Mouse (Mus musculus): ENCODE measurements at regions not wholly inside any gene's neighbourhood (a gene's known extent, or its start where the extent isn't known, plus 50 kb on each side); places are given as distances from the start of the nearest gene placed in this dataset.

DNA sequence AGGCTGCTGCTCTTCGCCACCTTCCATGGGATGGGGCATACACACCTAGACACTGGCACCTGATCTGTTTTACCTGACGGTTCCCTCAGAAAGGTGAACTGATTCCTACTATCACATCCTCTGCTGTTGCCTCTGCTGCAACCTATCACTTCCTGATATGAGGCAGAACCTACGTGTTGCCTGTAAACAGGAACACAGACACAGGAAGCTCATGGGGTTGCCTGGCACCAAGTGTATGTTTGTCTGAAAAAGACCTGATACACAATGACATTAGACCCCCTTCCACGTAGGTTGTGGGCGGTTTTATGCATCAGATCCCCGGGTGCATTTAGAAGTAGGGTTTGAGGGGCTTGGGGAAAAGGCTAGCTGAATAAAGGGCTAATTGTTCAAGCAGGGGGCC lies 190.0 kb upstream of the Eef2kmt start:
- H3K9me3 ChIP-seq (ENCODE audit: control insufficient read depth, low read length): no peaks in the 10 kb centered on the region
- 67% methylated on average over 6 of the region's 6 CpGs for WGBS
- TF ChIP-seq CTCF (IDR thresholded peaks at IDR 0.05; ENCODE audit: low read depth) (no peak), EP300 (optimal IDR thresholded peaks at IDR 0.05) (no peak)

GRCm38 (mm10) chr16:5444785-5445184 lies 189.0 kb upstream of the Eef2kmt start:
- no peak overlapping the region for H3K27ac ChIP-seq (replicated peaks)
- no peaks in the 10 kb centered on the region for H3K36me3 ChIP-seq (ENCODE audit: control insufficient read depth, insufficient read depth, low read length)
- no peak overlapping the region for H3K4me3 ChIP-seq (ENCODE audit: low read depth, low read length)
- no peaks in the 10 kb centered on the region for H3K27me3 ChIP-seq (ENCODE audit: control insufficient read depth, insufficient read depth, low read length)
- no peaks in the 10 kb centered on the region for H3K9me3 ChIP-seq (ENCODE audit: control insufficient read depth, low read length)
- no peak for TF ChIP-seq EP300 (optimal IDR thresholded peaks at IDR 0.05)
- no peak for TF ChIP-seq CTCF (IDR thresholded peaks at IDR 0.05; ENCODE audit: low read depth)
- no peak overlapping the region for H3K9ac ChIP-seq (ENCODE audit: low read length)
- H3K4me2 ChIP-seq (replicated peaks; ENCODE audit: low read depth): no peak overlapping the region
- ATAC-seq (ENCODE audit: low FRiP score, low TSS enrichment) (no peak), DNase-seq (ENCODE audit: low spot score) (no peak)
- no peaks in the 10 kb centered on the region for H3K4me1 ChIP-seq (replicated peaks; ENCODE audit: control insufficient read depth, insufficient read depth)
- WGBS: 65% methylated on average over 2 of the region's 2 CpGs

More for the DNA sequence above, 190.0 kb upstream of the Eef2kmt start:
- Histone ChIP-seq H3K27me3 (ENCODE audit: control insufficient read depth, insufficient read depth, low read length) (no peaks in the 10 kb centered on the region), H3K4me3 (ENCODE audit: low read depth, low read length) (no peak overlapping the region), H3K4me2 (replicated peaks; ENCODE audit: low read depth) (no peak overlapping the region), H3K27ac (replicated peaks) (no peak overlapping the region), H3K9ac (ENCODE audit: low read length) (no peak overlapping the region), H3K36me3 (ENCODE audit: control insufficient read depth, insufficient read depth, low read length) (no peaks in the 10 kb centered on the region), H3K4me1 (replicated peaks; ENCODE audit: control insufficient read depth, insufficient read depth) (no peaks in the 10 kb centered on the region)
- DNase-seq (ENCODE audit: low spot score): no peak
- no peak for ATAC-seq (ENCODE audit: low FRiP score, low TSS enrichment)

DNA sequence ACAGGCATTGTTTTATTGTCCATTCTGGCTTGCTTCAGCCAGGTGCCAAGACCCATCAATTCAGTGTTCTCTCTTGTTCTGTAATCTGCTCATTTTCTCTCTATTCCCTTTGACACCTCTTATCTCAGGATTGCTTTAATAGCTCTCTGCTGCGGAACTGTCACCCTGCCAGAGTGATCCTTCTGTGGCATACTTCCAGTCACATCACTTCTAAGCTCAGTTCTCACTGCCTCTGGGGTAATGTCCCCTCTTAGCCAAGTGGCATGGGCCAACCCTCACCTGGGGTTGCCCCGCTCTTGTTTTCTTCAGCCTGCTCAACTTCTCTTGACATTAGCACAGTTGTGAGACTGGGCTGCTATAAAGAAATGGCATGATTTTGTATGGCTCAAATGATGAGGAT lies 183.9 kb upstream of the Eef2kmt start:
- Histone ChIP-seq H3K4me1 (replicated peaks; ENCODE audit: control insufficient read depth, insufficient read depth) (no peaks in the 10 kb centered on the region), H3K9ac (ENCODE audit: low read length) (no peak overlapping the region), H3K4me2 (replicated peaks; ENCODE audit: low read depth) (no peak overlapping the region), H3K9me3 (ENCODE audit: control insufficient read depth, low read length) (no peaks in the 10 kb centered on the region), H3K4me3 (ENCODE audit: low read depth, low read length) (no peak overlapping the region), H3K36me3 (ENCODE audit: control insufficient read depth, insufficient read depth, low read length) (no peaks in the 10 kb centered on the region), H3K27ac (replicated peaks) (no peak overlapping the region), H3K27me3 (ENCODE audit: control insufficient read depth, insufficient read depth, low read length) (no peaks in the 10 kb centered on the region)
- DNase-seq (ENCODE audit: low spot score): no peak
- WGBS: 71% methylated on average over 2 of the region's 2 CpGs
- no peak for ATAC-seq (ENCODE audit: low FRiP score, low TSS enrichment)
- TF ChIP-seq EP300 (optimal IDR thresholded peaks at IDR 0.05) (no peak), CTCF (IDR thresholded peaks at IDR 0.05; ENCODE audit: low read depth) (no peak)

DNA sequence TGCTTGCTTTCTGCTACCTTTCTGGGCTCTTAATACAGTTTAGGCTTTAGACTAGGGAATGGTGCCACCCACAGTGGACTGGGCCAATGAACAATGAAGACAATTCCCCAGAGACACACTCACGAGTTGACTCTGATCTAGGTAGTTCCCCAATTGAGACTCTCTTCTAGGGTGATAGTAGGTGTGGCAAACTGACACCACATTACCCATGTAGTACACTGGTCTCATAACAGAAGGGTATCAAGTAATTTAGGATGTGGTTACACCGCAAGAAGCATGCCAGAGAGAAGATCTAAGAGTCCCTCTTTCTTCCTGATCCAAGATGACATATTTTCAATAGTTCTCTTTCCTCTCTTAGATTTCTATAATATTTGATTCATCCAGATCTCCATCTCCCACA lies 182.6 kb upstream of the Eef2kmt start:
- Histone ChIP-seq H3K4me3 (ENCODE audit: low read depth, low read length) (no peak overlapping the region), H3K4me1 (replicated peaks; ENCODE audit: control insufficient read depth, insufficient read depth) (no peaks in the 10 kb centered on the region), H3K36me3 (ENCODE audit: control insufficient read depth, insufficient read depth, low read length) (no peaks in the 10 kb centered on the region), H3K27ac (replicated peaks) (no peak overlapping the region), H3K4me2 (replicated peaks; ENCODE audit: low read depth) (no peak overlapping the region), H3K9me3 (ENCODE audit: control insufficient read depth, low read length) (no peaks in the 10 kb centered on the region), H3K27me3 (ENCODE audit: control insufficient read depth, insufficient read depth, low read length) (no peaks in the 10 kb centered on the region), H3K9ac (ENCODE audit: low read length) (no peak overlapping the region)
- TF ChIP-seq CTCF (IDR thresholded peaks at IDR 0.05; ENCODE audit: low read depth) (no peak), EP300 (optimal IDR thresholded peaks at IDR 0.05) (no peak)
- ATAC-seq (ENCODE audit: low FRiP score, low TSS enrichment) (no peak), DNase-seq (ENCODE audit: low spot score) (no peak)
- 91% methylated on average over 2 of the region's 2 CpGs for WGBS

DNA sequence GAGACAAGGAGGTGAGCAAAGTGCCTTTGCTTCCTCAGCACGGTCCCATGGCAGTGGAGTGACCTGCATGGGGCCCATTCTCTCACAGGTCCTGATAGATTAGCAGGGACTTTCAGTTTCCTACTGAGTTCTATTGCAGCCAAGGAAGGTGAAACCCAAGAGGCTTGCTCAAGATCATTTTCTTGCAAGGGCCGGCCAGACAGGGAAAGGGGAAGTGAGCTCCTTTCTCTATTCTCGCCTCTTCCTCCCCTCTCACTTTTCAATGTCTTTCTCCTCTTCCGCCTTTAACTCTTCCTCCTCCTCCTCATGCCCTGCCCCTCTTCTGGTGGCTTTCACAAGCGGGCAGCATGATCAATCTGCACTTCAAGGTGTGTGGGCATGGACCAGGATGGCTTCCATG lies 175.9 kb upstream of the Eef2kmt start:
- DNase-seq (ENCODE audit: low spot score) (no peak), ATAC-seq (ENCODE audit: low FRiP score, low TSS enrichment) (no peak)
- no peak overlapping the region for H3K9ac ChIP-seq (ENCODE audit: low read length)
- no peak overlapping the region for H3K4me3 ChIP-seq (ENCODE audit: low read depth, low read length)
- H3K9me3 ChIP-seq (ENCODE audit: control insufficient read depth, low read length): no peaks in the 10 kb centered on the region
- H3K36me3 ChIP-seq (ENCODE audit: control insufficient read depth, insufficient read depth, low read length): no peaks in the 10 kb centered on the region
- 64% methylated on average over 5 of the region's 5 CpGs for WGBS
- no peaks in the 10 kb centered on the region for H3K27me3 ChIP-seq (ENCODE audit: control insufficient read depth, insufficient read depth, low read length)
- TF ChIP-seq CTCF (IDR thresholded peaks at IDR 0.05; ENCODE audit: low read depth) (no peak), EP300 (optimal IDR thresholded peaks at IDR 0.05) (no peak)
- no peak overlapping the region for H3K4me2 ChIP-seq (replicated peaks; ENCODE audit: low read depth)
- H3K4me1 ChIP-seq (replicated peaks; ENCODE audit: control insufficient read depth, insufficient read depth): no peaks in the 10 kb centered on the region
- no peak overlapping the region for H3K27ac ChIP-seq (replicated peaks)

DNA sequence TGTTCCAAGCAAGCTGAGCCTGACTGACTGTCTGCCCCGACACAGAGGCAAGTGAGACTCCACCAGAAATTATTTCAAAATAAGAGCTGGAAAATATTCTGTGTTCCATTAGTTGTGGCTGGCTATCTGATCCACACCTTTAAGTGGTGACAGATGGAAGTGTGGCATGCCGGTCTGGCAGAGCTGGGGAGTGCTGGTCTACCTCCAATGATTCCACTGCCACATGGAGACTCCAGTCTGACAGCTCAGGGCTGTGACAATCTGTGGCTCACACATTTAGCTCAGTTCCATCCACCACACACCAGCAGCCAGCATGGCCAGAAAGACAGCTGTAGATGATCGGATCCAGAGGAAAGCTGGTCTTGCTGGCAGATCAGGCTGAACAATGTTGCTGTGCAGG lies 175.3 kb upstream of the Eef2kmt start:
- TF ChIP-seq EP300 (optimal IDR thresholded peaks at IDR 0.05): no peak
- no peak for TF ChIP-seq CTCF (IDR thresholded peaks at IDR 0.05; ENCODE audit: low read depth)
- no peaks in the 10 kb centered on the region for H3K9me3 ChIP-seq (ENCODE audit: control insufficient read depth, low read length)
- no peaks in the 10 kb centered on the region for H3K36me3 ChIP-seq (ENCODE audit: control insufficient read depth, insufficient read depth, low read length)
- no peak for DNase-seq (ENCODE audit: low spot score)
- H3K4me1 ChIP-seq (replicated peaks; ENCODE audit: control insufficient read depth, insufficient read depth): no peaks in the 10 kb centered on the region
- H3K4me2 ChIP-seq (replicated peaks; ENCODE audit: low read depth): no peak overlapping the region
- H3K4me3 ChIP-seq (ENCODE audit: low read depth, low read length): no peak overlapping the region
- 76% methylated on average over 3 of the region's 3 CpGs for WGBS
- no peaks in the 10 kb centered on the region for H3K27me3 ChIP-seq (ENCODE audit: control insufficient read depth, insufficient read depth, low read length)
- no peak overlapping the region for H3K27ac ChIP-seq (replicated peaks)
- no peak for ATAC-seq (ENCODE audit: low FRiP score, low TSS enrichment)
- no peak overlapping the region for H3K9ac ChIP-seq (ENCODE audit: low read length)

All from stomach, postnatal 0 days (tissue).